Mouse (Mus musculus) embryonic fibroblast, embryonic 13.5 days (primary cell): ENCODE data around the gene Mmab.

Experiments used
- CTCF ChIP-seq: IDR thresholded peaks from 2 replicates; pipeline ENCODE4 v1.5.1; 2011; ENCODE audit warnings: mild to moderate bottlenecking, control low read depth, low read length, moderate library complexity, borderline replicate concordance; ENCODE audit not compliant: insufficient read depth
- POLR2A ChIP-seq: IDR thresholded peaks from 2 replicates; pipeline ENCODE4 v1.6.1; 2011; ENCODE audit warnings: low read depth, mild to moderate bottlenecking, control low read depth, low read length, moderate library complexity

- TF ChIP-seq CTCF (no peak), POLR2A (no peak)
Measured at GRCm38 (mm10) chr5:114408846-114409245, 35.0 kb downstream of the Mmab start.
